Mouse (Mus musculus) v-Abl transformed pro-B cells (cell line): Measurements from ENCODE around the gene Ccnb1.
"Not testable (repeated sequence)": the region's sequence is repeated elsewhere in the genome, so short reads cannot be mapped to it uniquely, and the experiment has no call there.

ENCODE experiments used
- in situ Hi-C, 2 experiments: fragments of 400-800 bp; cut with MboI; formaldehyde crosslinking; loops; one replicate each; pipeline ENCODE4 v1.15.1; 2025; ENCODE audit not compliant: unreplicated experiment in 2 of 2

The Ccnb1 gene

GRCm38 (mm10) chr13:100786414-100786867 is at the start of gene Ccnb1:
Ccnb1 (minus strand) TSS chr13:100786570.
- in situ Hi-C loops: no loop called here

- in situ Hi-C loops: loop anchor here (10.0 to 25.0 kb wide), 4 partner anchors 100 to 1472 kb away; partner anchors contain the start of genes Bdp1 (in 1 of the 2), Cdk7 (in 1 of the 2), Gtf2h2 (in 1 of the 2) and Serf1 (in 1 of the 2)
Observed at GRCm38 (mm10) chr13:100834777-100835176, 48.4 kb upstream of the Ccnb1 start.

GRCm38 (mm10) chr13:100833640-100834002 is 47.3 kb upstream of the Ccnb1 start:
- in situ Hi-C loops: loop anchor here (10.0 to 25.0 kb wide), 4 partner anchors 99 to 1471 kb away; partner anchors contain the start of genes Bdp1 (in 1 of the 2), Cdk7 (in 1 of the 2), Gtf2h2 (in 1 of the 2) and Serf1 (in 1 of the 2)

GRCm38 (mm10) chr13:100832741-100833639 is 46.6 kb upstream of the Ccnb1 start, which contains the start of gene Slc30a5:
Slc30a5 (minus strand) TSS chr13:100833427.
- in situ Hi-C loops: loop anchor here (10.0 to 25.0 kb wide), 4 partner anchors 98 to 1471 kb away; partner anchors contain the start of genes Bdp1 (in 1 of the 2), Cdk7 (in 1 of the 2), Gtf2h2 (in 1 of the 2) and Serf1 (in 1 of the 2)

- in situ Hi-C loops: loop anchor here (10.0 to 25.0 kb wide), 4 partner anchors 97 to 1470 kb away; partner anchors contain the start of genes Bdp1 (in 1 of the 2), Cdk7 (in 1 of the 2), Gtf2h2 (in 1 of the 2) and Serf1 (in 1 of the 2)
Observed at GRCm38 (mm10) chr13:100832188-100832587, 45.8 kb upstream of the Ccnb1 start.

GRCm38 (mm10) chr13:100831123-100831522 is 44.8 kb upstream of the Ccnb1 start:
- in situ Hi-C loops: loop anchor here (10.0 to 25.0 kb wide), 4 partner anchors 96 to 1469 kb away; partner anchors contain the start of genes Bdp1 (in 1 of the 2), Cdk7 (in 1 of the 2), Gtf2h2 (in 1 of the 2) and Serf1 (in 1 of the 2)

- in situ Hi-C loops: loop anchor here (5.0 to 25.0 kb wide), 5 partner anchors 44 to 1464 kb away; partner anchors contain the start of genes Bdp1 (in 1 of the 2), Gtf2h2 (in 1 of the 2), Mrps36 (in 1 of the 2) and Serf1 (in 1 of the 2)
Observed at GRCm38 (mm10) chr13:100825627-100826410, 39.4 kb upstream of the Ccnb1 start.

- in situ Hi-C loops: loop anchor here (5.0 to 25.0 kb wide), 5 partner anchors 43 to 1463 kb away; partner anchors contain the start of genes Bdp1 (in 1 of the 2), Gtf2h2 (in 1 of the 2), Mrps36 (in 1 of the 2) and Serf1 (in 1 of the 2)
Observed at GRCm38 (mm10) chr13:100824916-100825315, 38.5 kb upstream of the Ccnb1 start.

GRCm38 (mm10) chr13:100824306-100824705 is 37.9 kb upstream of the Ccnb1 start:
- in situ Hi-C loops: no loop called here

- in situ Hi-C loops: no loop called here
Observed at GRCm38 (mm10) chr13:100823863-100824262, 37.5 kb upstream of the Ccnb1 start.

- in situ Hi-C loops: loop anchor here in 1 of 2 experiments (10.0 kb wide), 1 partner anchor 1880 kb away; the partner anchor contains the start of gene Cd180
Observed at GRCm38 (mm10) chr13:100814451-100814850, 28.1 kb upstream of the Ccnb1 start.

GRCm38 (mm10) chr13:100805776-100806175 is 19.4 kb upstream of the Ccnb1 start:
- in situ Hi-C loops: no loop called here

- in situ Hi-C loops: loop anchor here in 1 of 2 experiments (10.0 kb wide), 1 partner anchor 72 kb away; no protein-coding TSS in a partner anchor
Observed at GRCm38 (mm10) chr13:100797171-100797570, 10.8 kb upstream of the Ccnb1 start.

GRCm38 (mm10) chr13:100789083-100789482 is 2.7 kb upstream of the Ccnb1 start:
- in situ Hi-C loops: no loop called here

GRCm38 (mm10) chr13:100788057-100788456 is 1.7 kb upstream of the Ccnb1 start:
- in situ Hi-C loops: not testable (repeated sequence)

- in situ Hi-C loops: no loop called here
Observed at GRCm38 (mm10) chr13:100787316-100788010, 1.1 kb upstream of the Ccnb1 start.

GRCm38 (mm10) chr13:100785806-100786413 is 460 bp downstream of the Ccnb1 start:
- in situ Hi-C loops: no loop called here

- in situ Hi-C loops: no loop called here
Observed at GRCm38 (mm10) chr13:100777491-100777890, 8.9 kb downstream of the Ccnb1 start.

- in situ Hi-C loops: no loop called here
Observed at GRCm38 (mm10) chr13:100776710-100777109, 9.7 kb downstream of the Ccnb1 start.
